Mouse (Mus musculus) right cerebral cortex, postnatal 36 days (tissue): ENCODE data around the gene Uqcrc1.

Source experiments
- DNase-seq, 2 experiments: peaks; one replicate each; pipeline ENCODE4 v3.0.0; 2022; ENCODE audit warnings: low spot score in 2 of 2, mixed read lengths in 1 of 2

The Uqcrc1 gene

GRCm38 (mm10) chr9:108936418-108937364, at the start of gene Uqcrc1:
Gene Uqcrc1 (plus strand): TSS chr9:108936633.
- DNase-seq, result peak; percentile 89 to 90

GRCm38 (mm10) chr9:108912308-108912707, 24.1 kb upstream of the Uqcrc1 start:
- DNase-seq, result no peak

GRCm38 (mm10) chr9:108913161-108913560, 23.3 kb upstream of the Uqcrc1 start:
- no peak for DNase-seq

DNA sequence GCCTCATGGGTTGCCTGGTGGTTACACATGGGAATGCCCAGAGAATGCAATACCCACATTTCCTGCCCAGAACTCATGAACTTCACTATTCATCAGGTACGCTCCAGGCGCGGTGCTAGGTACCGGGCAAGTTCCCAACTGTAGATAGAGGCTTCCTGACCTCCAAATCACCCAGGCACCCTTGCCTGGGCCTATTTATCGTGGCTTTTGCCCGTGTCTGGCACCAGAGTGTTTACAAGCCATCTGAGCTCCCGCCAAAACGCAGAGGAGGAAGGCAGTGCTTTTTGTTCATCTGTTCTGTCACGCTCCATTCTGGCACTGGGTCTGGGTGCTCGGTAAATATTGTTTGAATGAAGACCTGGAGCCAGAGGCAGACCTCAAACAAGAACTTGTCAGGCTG, 22.8 kb upstream of the Uqcrc1 start:
- DNase-seq, result no peak

DNA sequence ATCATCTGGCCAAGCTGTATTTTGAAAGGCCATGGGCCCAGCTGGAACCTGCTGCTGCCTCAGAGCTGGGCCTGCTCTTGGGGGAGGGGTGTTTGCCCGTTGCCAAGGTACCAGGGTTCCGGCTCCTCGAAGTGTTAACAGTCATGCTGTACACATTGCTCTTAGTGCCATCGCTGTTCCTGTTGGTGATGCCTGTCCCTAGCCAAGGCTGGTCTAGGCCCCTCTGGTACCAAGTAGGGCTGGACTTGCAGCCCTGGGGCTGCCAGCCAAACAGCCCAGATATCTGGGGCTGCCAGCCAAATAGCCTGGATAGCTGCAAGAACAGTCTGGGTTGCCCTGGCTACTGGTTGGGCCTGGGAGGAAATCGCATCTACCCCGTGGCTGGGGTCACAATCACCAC, 21.9 kb upstream of the Uqcrc1 start, which contains the start of gene Tmem89:
Gene Tmem89, plus strand, starts transcription at position 129 of the 400 bp plus-strand sequence.
- DNase-seq, result peak; percentile 41 to 45

- no peak for DNase-seq
Measured at GRCm38 (mm10) chr9:108925897-108926296, 10.5 kb upstream of the Uqcrc1 start.

- DNase-seq, result no peak
Measured at GRCm38 (mm10) chr9:108928424-108928823, 8.0 kb upstream of the Uqcrc1 start.

- DNase-seq, result no peak
Measured at GRCm38 (mm10) chr9:108935991-108936390, 442 bp upstream of the Uqcrc1 start.

- no peak for DNase-seq
Measured at GRCm38 (mm10) chr9:108945111-108945510, 8.7 kb downstream of the Uqcrc1 start.

DNA sequence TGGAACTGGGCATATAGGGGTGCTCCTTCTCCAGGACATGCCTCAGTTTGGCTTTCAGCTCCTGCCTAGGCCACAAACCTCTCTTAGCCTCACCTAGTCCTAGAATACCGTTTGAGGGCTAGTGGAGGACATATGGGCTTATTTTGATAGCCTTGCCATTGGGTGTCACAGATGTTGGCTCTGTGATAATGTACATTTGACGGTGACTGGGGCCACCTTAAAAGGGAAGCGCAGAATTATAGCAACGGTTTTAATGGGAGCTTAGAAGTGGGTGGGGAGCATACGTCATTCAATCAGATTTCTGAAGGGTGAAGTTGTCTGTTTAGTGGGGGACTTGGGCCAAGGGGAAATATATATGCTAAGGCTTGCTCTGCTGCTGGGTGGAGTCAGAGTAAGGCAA, 9.2 kb downstream of the Uqcrc1 start:
- no peak for DNase-seq

DNA sequence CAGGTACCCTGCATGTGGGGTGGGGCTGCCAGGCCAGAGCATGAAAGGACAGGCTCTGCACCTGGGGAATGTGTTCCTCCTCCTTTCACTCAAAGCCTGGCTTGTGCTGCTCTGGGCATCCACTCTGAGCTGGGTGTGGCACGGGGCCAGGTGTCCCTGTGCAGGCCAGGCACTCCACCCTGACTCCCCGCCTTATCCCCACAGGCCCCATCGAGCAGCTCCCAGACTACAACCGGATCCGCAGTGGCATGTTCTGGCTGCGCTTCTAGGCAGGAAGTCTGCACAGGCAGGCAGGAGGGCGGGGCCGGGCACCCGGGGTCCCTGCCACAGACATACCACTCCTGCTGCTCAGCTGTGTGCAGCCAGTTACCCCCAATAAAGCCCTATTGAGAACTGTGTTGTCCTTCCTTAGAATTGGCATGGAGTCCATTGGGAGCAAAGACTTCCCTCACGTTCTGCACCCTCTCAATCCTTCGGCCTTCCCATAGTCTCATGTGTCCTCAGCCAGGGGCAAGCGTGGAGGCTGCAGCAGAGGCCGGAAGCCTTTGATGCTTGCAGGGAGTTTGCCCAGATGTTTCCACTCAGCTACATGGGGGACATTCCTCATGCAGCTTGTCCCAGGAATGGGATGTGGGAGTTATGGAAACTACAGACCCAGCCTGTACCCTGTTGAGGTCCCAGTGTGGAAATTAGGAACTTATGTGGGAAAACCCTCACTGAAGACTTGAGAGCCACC, 13.0 kb downstream of the Uqcrc1 start:
- DNase-seq, result no peak

DNA sequence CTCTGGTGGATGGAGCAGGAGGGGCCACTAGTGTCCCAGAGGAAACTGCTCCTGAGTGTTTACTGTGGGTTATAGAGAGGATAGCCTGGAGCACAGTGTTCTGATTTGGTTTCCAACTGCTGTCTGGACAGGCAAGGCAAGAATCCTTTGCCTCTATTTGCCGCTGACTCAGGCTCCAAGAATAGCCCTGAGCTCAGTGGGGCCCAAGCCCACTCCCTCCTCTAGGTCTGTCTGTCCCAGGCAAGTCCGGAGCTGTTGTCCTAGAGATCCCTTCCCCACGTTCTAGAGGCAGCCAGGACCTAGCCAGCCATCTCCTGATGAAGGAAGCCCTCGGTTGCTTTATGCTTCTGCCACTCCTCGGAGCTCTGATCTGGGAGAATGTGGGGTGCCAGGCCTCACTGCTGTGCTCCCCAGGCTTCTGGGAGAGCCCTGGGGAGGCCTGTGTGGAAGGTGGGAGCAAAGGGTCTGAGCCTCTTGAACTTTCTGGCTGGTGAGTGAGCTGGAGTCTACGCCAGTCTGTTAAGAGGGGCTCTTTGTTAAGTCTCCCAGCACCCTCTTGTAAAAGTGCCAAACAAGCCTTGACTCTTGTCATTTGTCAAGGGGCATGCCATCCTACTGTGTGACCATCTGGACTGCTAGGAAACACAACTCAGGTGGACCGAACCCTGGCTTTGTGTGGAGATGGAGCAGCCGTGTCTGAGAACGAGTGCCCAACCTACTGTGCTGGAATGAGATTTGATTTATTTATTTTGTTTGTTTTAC, 13.7 kb downstream of the Uqcrc1 start:
- DNase-seq, result no peak

DNA sequence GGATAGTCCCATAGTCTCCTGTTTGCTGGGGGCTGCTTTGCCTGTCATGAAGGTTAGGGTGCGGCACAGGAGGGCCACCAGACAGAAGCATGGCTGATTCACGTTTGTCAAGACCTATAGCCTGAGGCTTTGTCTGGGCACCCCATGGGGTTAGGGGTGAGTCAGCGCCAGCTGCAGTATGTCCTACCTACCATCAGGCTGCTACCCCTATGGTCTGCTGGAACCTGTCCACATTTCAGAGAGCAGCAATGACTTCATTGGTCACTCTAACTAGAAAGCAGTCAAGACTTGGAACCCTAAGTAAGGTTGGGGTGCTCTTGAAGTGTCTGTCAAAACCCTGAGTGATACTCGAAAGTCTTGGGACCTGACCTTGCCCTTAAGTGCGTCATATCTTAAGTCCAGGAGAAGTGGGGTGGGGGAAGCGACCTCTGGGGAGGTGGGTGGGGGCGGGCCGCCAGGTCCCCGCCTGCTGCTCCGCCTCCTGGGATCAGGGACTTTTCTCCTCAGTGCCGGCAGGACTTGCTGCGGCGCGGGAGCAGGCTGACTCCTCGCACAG, 16.7 kb downstream of the Uqcrc1 start, which contains the start of gene Col7a1:
Gene Col7a1, plus strand, starts transcription at position 506 of the 556 bp plus-strand sequence.
- no peak for DNase-seq

- no peak for DNase-seq
Measured at GRCm38 (mm10) chr9:108955241-108955640, 18.8 kb downstream of the Uqcrc1 start.

DNA sequence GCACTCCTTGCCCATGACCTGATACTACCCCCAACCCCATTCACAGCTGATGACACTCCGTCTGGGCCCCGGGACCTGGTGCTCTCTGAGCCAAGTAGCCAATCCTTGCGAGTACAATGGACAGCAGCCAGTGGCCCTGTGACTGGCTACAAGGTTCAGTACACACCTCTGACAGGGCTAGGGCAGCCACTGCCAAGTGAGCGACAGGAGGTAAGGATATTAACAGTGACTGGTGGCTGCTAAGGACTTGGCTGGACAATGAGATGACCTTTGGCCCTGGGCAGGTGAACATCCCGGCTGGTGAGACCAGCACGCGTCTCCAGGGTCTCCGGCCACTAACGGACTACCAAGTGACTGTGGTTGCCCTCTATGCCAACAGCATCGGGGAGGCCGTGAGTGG, 19.4 kb downstream of the Uqcrc1 start:
- no peak for DNase-seq

DNA sequence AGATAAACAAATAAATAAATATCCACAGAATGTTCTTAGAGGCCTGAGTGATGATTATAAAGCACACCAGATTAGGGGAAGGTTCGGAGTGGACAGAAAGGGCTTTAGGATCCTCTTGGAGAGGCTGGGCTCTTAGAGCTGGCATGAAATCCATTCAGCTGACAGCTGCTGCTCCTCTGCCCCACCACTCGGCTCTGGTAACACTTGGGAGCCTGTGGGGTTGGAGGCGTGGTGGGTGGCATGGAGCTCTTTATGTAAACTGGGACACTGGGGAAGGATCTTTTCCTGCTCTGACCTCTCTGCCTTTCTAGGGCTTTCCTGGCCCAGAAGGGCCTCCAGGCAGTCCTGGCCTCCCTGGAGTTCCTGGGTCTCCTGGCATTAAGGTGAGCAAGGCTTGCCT, 27.1 kb downstream of the Uqcrc1 start:
- DNase-seq, result no peak

DNA sequence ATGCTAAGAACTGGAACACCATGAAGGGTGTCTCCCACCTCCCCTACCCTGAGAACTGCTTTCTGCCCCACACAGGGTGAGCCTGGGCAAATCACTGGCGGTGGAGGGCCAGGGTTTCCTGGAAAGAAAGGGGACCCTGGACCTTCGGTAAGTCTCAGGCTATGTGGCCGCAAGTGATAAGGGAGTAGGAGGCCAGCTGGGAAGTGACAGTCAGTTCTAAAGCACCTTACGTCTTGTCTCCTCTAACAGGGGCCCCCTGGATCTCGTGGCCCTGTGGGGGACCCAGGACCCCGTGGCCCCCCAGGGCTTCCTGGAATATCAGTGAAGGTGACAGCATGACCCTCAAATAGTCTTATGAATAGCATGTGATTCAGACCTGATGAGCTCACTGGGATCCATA, 27.9 kb downstream of the Uqcrc1 start:
- DNase-seq, result no peak

DNA sequence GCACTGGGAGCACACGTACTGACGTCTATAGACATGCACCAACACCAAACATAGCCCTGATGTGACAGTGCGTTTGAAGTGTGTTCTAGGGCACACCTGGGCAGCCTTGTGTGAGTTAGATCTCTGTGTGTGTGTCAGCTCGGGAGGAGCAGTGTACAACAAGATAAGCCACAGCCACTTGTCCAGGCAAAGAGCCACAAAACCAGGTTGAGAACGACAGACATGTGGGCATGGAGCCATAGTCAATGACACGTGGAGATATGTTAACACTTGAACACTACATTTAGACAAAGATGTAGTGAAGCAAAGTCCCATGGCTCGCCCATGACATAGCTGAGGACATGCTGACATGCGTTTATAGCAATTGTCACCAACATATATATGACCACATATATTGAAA, 34.2 kb downstream of the Uqcrc1 start:
- DNase-seq, result no peak

GRCm38 (mm10) chr9:108976483-108976882, 40.0 kb downstream of the Uqcrc1 start:
- DNase-seq, result no peak

GRCm38 (mm10) chr9:108977966-108978365, 41.5 kb downstream of the Uqcrc1 start:
- no peak for DNase-seq

DNA sequence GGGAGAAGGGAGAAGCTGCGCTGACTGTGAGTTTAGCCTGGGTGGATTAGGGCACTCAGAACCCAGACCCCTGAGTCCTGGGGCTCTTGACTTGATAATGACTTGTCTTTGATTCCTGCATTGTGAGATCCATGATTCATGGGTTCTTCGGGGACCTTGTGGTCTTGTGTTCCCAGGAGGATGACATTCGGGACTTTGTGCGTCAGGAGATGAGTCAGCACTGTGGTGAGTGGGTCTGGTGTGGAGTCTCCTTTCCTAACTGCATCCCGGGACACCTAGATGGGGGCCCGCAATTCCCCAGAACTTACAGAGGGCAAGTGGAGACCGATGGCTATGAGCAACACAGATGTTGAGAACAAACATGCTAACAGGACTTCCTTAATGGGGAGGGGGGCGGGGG, 46.1 kb downstream of the Uqcrc1 start:
- no peak for DNase-seq

- no peak for DNase-seq
Measured at GRCm38 (mm10) chr9:108983209-108983608, 46.8 kb downstream of the Uqcrc1 start.
